Mouse (Mus musculus) 416B (cell line): ENCODE measurements around the gene 4931414P19Rik.
"Not testable (repeated sequence)": the region's sequence is repeated elsewhere in the genome, so short reads cannot be mapped to it uniquely, and the experiment has no call there.

Experiments
- DNase-seq: peaks from one replicate; pipeline ENCODE4 v3.0.0; 2011; ENCODE audit warnings: low read depth

Gene 4931414P19Rik

DNA sequence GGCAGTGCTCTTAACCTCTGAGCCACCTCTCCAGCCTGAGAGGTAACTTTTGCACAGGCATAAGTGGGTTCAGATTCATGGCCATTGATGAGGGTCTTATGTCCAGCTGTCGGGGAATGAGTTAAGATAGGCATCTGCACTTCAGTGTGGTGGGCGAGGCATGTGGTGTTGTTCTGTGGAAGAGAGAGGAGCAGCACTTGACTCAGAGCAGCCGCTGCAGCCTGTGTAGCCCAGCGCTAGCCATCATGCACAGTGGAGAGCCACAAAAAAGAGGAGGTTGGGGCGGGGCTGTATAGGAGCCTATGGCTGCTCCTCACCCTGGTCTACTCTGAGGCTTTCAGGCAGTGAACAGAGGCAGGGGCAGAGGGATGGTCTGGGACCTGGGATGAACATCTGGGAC lies 22.3 kb upstream of the 4931414P19Rik start:
- DNase-seq = no peak

GRCm38 (mm10) chr14:54624976-54625375 lies 19.2 kb upstream of the 4931414P19Rik start:
- DNase-seq = no peak

GRCm38 (mm10) chr14:54623334-54623733 lies 17.5 kb upstream of the 4931414P19Rik start:
- no peak for DNase-seq

GRCm38 (mm10) chr14:54621133-54621532 lies 15.3 kb upstream of the 4931414P19Rik start, which contains the start of gene Psmb11:
Gene Psmb11, plus strand, starts transcription at chr14:54621433.
- no peak for DNase-seq

DNA sequence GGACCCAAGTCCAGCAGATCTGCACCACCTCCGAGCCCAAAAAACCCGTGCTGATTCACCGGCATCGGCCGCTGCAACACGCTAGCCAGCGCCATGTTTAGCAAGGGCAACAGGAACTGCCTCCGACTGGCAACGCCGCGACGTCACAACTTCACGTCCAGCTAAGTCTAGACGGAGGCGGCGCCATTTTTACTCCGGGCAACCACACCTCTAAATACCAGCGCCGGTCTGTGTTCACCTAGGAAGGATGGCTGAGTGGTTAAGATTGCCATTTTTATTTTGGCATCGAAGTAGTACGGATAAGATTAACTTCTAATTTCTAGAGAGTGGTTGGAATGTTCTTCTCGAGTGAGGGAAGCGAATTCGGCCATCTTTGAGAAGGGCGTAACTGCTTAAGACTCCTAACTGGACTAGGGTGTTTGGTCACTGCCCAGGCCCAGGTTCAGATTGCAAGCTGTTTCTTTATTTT lies 12.1 kb upstream of the 4931414P19Rik start, which contains the start of gene Psmb5:
Psmb5 (minus strand) TSS at position 126 of the 469 bp plus-strand sequence.
- peak; percentile 98 for DNase-seq

DNA sequence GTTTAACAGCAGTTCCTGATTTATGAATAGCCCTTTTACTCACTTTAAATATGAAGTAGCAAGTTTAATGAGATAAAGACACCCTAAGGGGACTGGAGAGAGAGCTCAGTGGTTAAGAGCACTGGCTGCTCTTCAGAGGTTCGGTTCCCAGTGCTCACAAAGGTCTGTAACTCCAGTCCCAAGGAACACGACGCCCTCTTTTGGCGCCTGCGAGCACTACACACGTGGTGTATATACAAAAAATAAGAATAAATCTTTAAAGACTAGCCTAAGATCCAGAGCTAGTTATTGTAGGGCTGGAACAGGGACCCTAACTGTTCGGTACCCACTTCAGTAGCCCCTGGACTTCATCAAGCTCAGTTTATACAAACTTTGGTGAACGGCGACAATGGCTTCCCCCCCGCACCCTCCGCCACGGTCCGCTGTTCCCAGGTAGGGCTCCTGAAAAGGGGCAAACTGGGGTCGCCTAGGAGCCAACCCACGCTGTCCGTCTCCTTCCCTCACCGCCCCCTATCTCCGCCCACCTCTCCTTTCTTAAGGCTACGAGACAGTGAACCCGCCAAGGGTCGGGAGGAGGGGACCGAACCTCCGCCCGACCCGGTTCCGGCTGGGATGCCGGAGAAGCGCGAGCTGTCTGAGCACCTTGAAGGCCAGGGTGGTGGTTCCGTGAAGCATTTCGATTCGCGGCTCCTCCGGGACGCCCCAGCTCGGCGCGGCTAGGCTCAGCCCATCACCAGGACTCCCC lies 11.5 kb upstream of the 4931414P19Rik start:
- peak; percentile 57 for DNase-seq

GRCm38 (mm10) chr14:54616226-54616825 lies 10.5 kb upstream of the 4931414P19Rik start:
- DNase-seq = peak; percentile 75

DNA sequence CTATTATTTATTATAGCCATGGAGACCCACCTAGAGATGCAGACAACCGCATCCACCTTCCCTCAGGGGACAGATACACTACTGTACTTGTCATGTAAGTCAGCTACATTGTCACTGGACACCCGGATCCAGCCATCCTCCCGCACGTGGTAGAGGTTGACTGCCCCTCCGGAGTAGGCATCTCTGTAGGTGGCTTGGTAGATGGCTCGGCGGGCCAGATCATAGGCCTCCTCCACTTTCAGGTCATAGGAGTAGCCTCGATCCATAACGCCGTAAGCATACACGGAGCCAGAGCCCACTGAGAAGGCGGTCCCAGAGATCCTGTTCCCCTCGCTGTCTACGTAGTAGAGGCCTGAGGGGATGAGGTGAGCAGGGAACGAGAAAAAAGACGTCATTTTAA lies 8.3 kb upstream of the 4931414P19Rik start:
- not testable (repeated sequence) for DNase-seq

DNA sequence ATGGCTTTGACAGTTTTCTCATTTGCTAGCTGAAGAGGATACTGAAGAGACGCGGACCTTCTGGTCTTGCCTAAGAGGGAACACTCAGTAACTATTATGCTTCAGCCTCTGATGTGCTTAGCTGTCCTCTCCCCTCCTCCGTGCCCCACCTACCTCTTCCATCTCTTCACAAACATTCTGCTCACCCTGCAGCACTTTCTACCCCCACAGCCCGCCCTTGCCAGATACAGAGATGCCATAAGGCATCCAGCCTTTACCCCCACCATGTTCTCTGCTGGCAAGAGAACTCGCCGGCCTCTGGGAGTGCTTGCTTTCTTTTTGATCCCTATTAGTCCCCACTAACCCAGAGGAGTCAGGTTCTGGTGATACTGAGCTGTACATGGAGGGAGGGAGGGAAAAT lies 4.9 kb upstream of the 4931414P19Rik start:
- no peak for DNase-seq

- DNase-seq = peak; percentile 73
Observed at GRCm38 (mm10) chr14:54609962-54610361, 4.2 kb upstream of the 4931414P19Rik start.

DNA sequence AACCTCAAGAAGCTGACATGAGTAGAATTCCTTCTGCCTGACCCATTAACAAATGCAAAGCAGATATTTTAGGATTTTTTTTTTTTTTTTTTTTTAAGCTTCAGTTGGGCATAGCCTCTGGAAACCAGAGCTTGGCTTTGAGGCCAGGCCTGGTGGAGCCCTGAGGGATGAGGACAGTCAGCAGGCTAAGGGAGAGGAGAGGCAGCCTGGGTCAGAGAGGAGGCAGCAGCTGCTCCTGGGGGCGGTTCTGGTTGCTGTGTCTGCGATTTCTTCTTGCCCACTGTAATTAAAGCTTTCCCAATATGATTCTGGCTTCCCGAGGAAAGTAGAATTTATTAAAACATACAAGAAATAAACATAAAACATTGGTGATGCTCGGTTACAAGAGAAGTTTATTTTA lies 3.5 kb upstream of the 4931414P19Rik start:
- no peak for DNase-seq

DNA sequence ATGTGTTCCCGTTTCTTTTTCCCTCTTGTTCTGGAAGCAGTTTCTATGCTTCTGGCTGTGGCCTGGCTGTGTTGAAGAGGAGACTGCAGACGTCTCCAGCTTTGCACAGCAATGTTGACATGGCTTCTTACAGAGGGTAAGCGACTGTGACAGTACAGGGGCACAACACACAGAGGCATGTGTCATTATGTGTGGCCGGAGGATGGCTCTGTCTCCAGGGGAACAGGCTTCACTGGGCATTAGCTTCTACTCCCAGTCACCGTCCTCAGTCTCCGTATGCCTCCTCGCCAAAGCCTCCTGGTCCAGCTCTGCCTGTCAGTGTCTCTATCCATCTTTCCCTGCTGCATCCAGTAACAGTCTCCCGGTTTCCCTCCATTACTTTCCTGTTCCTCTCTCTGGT lies 1.4 kb upstream of the 4931414P19Rik start:
- no peak for DNase-seq

GRCm38 (mm10) chr14:54603686-54604085 lies 2.1 kb downstream of the 4931414P19Rik start:
- peak; percentile 19 for DNase-seq

DNA sequence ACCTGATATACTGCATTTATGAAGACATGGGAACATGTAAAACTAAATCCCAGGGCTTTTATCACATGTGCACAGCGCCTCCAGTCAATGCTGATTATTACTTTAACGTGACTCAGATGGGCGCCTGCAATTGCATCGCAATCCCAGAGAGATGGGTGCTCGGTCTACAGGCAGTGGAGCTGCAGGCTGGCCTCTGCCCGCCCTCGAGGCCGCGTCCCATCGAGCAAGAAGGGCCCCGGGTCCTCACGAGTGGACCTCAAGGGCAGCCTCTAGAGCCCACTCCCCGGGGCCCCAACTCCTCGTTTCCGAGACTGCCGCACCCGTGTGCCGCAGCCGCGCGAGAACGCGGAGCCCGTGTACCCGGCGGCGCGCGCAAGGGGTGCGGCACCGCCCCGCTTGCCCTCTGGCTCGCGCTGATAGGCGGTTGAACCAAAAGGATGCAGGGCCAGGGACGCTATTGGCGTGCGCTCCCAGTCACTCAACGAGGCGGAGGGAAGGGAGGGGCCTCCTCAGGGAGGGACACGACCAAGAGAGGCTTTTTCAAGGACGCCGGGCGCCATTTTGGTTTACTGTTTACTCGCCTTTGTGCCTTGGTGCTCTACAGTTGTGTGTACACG lies 2.6 kb downstream of the 4931414P19Rik start:
- peak; percentile 92 for DNase-seq

- no peak for DNase-seq
Observed at GRCm38 (mm10) chr14:54602613-54603012, 3.2 kb downstream of the 4931414P19Rik start.

DNA sequence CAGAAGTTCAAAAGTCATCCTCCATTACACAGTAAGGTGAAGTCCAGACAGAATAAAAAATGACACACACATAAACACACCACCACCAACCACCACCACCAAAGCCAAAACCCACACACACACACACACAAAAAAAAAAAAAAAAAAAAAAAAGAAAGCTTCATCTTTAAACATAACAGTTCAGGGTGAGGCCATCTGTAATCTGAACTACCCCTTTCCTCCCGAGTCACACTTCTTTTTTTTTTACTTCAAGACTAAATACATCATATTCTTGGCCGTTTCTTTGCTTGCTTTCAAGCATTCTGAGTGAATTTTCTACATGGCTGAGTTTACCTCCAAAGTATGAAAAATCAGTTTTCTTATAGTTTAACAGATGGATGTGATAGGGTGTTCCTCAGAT lies 4.2 kb downstream of the 4931414P19Rik start:
- DNase-seq = peak; percentile 30

GRCm38 (mm10) chr14:54597084-54597483 lies 8.7 kb downstream of the 4931414P19Rik start:
- DNase-seq = no peak

DNA sequence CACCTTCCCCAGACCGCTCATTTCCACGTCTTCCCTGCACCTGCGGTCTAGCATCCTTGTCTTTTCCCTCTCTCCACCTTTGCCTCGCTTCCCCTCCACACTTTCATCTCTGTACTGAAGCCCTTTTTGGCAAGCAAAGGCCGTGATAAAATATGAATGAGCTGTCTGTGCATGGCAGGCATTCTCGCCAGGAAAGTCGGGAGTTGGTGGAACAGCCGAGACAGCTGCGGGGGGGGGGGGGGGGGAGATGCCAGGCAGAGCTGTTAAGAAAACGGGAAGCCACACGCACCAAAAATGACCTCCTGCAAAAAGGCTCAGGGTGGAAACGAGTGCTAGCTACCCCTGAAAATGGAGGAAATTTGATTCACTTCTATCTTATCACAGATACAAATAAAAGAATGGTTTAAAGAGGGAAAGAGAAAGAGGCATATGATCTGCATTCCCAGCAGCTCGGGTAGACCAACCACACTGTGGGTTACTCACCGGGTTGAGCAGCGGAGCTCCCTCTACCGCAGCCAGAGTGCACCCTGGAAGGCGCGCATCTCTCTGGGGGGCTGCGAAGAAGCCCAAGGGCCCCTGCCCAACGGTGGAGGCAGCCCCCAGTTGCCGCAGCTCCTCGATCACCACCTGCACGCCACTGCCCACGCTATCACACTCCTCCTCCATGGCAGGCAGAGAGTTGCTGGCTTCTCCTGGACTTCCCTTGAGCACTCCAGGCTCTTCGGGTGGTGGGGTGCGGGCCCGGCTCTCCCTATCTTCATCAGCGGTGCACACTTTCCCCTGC lies 11.0 kb downstream of the 4931414P19Rik start:
- no peak for DNase-seq

GRCm38 (mm10) chr14:54594055-54594454 lies 11.7 kb downstream of the 4931414P19Rik start:
- peak; percentile 25 for DNase-seq

DNA sequence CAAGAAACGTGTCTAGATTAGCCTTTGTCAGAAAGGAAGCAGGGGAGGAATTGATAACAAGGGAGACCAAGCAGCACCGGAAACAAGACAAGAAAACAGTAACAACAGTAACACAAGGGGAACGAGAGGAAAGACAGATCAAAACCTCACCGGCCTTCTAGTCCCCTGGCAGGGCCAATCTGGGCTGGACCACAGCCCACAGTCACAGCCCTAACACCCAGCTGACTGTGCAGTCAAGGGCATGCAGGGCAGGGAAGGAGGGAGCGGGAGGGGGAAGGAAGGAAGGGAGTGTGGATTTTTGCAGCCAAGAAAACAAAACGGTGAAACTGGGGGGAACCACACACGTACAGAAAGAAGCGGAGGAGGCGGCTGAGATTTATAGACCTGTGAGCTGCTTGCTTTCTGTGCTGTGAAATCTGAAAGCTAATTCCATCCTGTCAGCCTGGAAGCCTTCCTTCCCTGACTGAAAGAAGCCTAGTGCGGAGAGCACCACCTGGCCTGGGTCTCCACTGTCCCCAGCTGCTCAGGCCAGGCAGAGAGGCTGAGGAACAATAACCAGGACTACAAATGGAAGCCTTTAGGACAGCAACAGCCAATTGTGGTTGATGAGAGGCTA lies 13.4 kb downstream of the 4931414P19Rik start:
- peak; percentile 79 for DNase-seq

- DNase-seq = no peak
Observed at GRCm38 (mm10) chr14:54591056-54591455, 14.7 kb downstream of the 4931414P19Rik start.
